13 mouse cellular contexts compared by ENCODE assay signal in genomic region chr4:53111919-53112355, GRCm38 (mm10). TPM values are rescaled to one million over a fixed set of nuclear protein-coding genes. Genes with fewer than 3 reads are reported as not detected.
DNase-seq lines count a peak whose midpoint lies in the region; ATAC-seq lines count a peak whose summit lies in the region.
"Had no signal": no experiment of that assay in that cellular context is flagged by ENCODE, and none has a peak within 500 bp of the region (broad histone marks: within the 10 kb centered on the region; RNA-seq: fewer than 3 reads in every experiment).

No protein-coding gene starts in this region.

- no peak overlapping the region for H3K9ac ChIP-seq in kidney, embryonic 15.5 days
- H3K9ac ChIP-seq in liver, embryonic 15.5 days = no peak overlapping the region
- H3K9ac ChIP-seq in stomach, embryonic 14.5 days (replicated peaks; ENCODE audit: low read depth, low read length) = no peak overlapping the region
- no peak overlapping the region for H3K9ac ChIP-seq in hindbrain, embryonic 14.5 days
- H3K9ac ChIP-seq: embryonic facial prominence, embryonic 15.5 days; neural tube, embryonic 13.5 days had no signal

- no peak overlapping the region for H3K4me2 ChIP-seq in kidney, embryonic 15.5 days
- H3K4me2 ChIP-seq in liver, embryonic 15.5 days = no peak overlapping the region
- no peak overlapping the region for H3K4me2 ChIP-seq in stomach, embryonic 14.5 days (replicated peaks; ENCODE audit: low read depth, low read length)
- no peak overlapping the region for H3K4me2 ChIP-seq in hindbrain, embryonic 14.5 days (replicated peaks)
- H3K4me2 ChIP-seq: embryonic facial prominence, embryonic 15.5 days; neural tube, embryonic 13.5 days had no signal

- no peaks in the 10 kb centered on the region for H3K27me3 ChIP-seq in kidney, embryonic 15.5 days
- no peaks in the 10 kb centered on the region for H3K27me3 ChIP-seq in liver, embryonic 15.5 days
- H3K27me3 ChIP-seq in stomach, embryonic 14.5 days (ENCODE audit: control insufficient read depth, insufficient read depth, low read length) = no peaks in the 10 kb centered on the region
- no peaks in the 10 kb centered on the region for H3K27me3 ChIP-seq in hindbrain, embryonic 14.5 days (ENCODE audit: control insufficient read depth, insufficient read depth, low read length)
- H3K27me3 ChIP-seq: embryonic facial prominence, embryonic 15.5 days; neural tube, embryonic 13.5 days had no signal

- H3K9me3 ChIP-seq in kidney, embryonic 15.5 days (replicated peaks) = no peaks in the 10 kb centered on the region
- H3K9me3 ChIP-seq in liver, embryonic 15.5 days (replicated peaks) = no peaks in the 10 kb centered on the region
- no peaks in the 10 kb centered on the region for H3K9me3 ChIP-seq in stomach, embryonic 14.5 days (ENCODE audit: control insufficient read depth, low read depth, low read length)
- no peaks in the 10 kb centered on the region for H3K9me3 ChIP-seq in hindbrain, embryonic 14.5 days (ENCODE audit: control insufficient read depth, low read length)
- H3K9me3 ChIP-seq: embryonic facial prominence, embryonic 15.5 days; hindbrain, embryonic 10.5 days; megakaryocyte, embryonic 14.5 days; neural tube, embryonic 13.5 days had no signal

- H3K4me3 ChIP-seq in kidney, embryonic 15.5 days (replicated peaks) = no peak overlapping the region
- H3K4me3 ChIP-seq in liver, embryonic 15.5 days (replicated peaks) = no peak overlapping the region
- H3K4me3 ChIP-seq in stomach, embryonic 14.5 days (ENCODE audit: low read depth, low read length) = no peak overlapping the region
- H3K4me3 ChIP-seq in hindbrain, embryonic 14.5 days (replicated peaks; ENCODE audit: low read length) = no peak overlapping the region
- H3K4me3 ChIP-seq: embryonic facial prominence, embryonic 15.5 days; hindbrain, embryonic 10.5 days; megakaryocyte, embryonic 14.5 days; neural tube, embryonic 13.5 days had no signal

- H3K36me3 ChIP-seq in kidney, embryonic 15.5 days = no peaks in the 10 kb centered on the region
- peaks cover 15% of the 10 kb centered on the region; the same call in 1 of the 2 replicates for H3K36me3 ChIP-seq in liver, embryonic 15.5 days (replicated peaks)
- H3K36me3 ChIP-seq in stomach, embryonic 14.5 days (ENCODE audit: control insufficient read depth, insufficient read depth, low read length) = no peaks in the 10 kb centered on the region
- H3K36me3 ChIP-seq in hindbrain, embryonic 14.5 days (replicated peaks; ENCODE audit: control insufficient read depth, insufficient read depth) = no peaks in the 10 kb centered on the region
- H3K36me3 ChIP-seq: hindbrain, embryonic 10.5 days had no signal

- H3K27ac ChIP-seq in kidney, embryonic 15.5 days = no peak overlapping the region
- H3K27ac ChIP-seq in liver, embryonic 15.5 days (replicated peaks) = no peak overlapping the region
- no peak overlapping the region for H3K27ac ChIP-seq in stomach, embryonic 14.5 days (ENCODE audit: low read length)
- no peak overlapping the region for H3K27ac ChIP-seq in hindbrain, embryonic 14.5 days
- H3K27ac ChIP-seq: embryonic facial prominence, embryonic 15.5 days; hindbrain, embryonic 10.5 days; neural tube, embryonic 13.5 days had no signal

- no peak for ATAC-seq in kidney, embryonic 15.5 days (replicated peaks; ENCODE audit: low FRiP score)
- ATAC-seq in liver, embryonic 15.5 days (ENCODE audit: insufficient read depth) = peak; percentile 39; the same call in 1 of the 2 replicates
- ATAC-seq in stomach, embryonic 14.5 days (ENCODE audit: insufficient number of reproducible peaks, insufficient read depth, low FRiP score, low read depth) = peak; percentile 46
- no peak for ATAC-seq in hindbrain, embryonic 14.5 days (ENCODE audit: low FRiP score)

- DNase-seq in kidney, adult 18-20 months = peak; percentile 19
- DNase-seq in kidney, adult 8-10 months = peak; percentile 17 to 38
- DNase-seq in embryo, embryonic 10.5 days (ENCODE audit: low spot score) = no peak
- no peak for DNase-seq in left cerebral cortex, adult 8-10 months (ENCODE audit: low spot score in 2 of 2)
- no peak for DNase-seq in hindbrain, embryonic 14.5 days (ENCODE audit: low spot score)
- DNase-seq: adrenal gland, adult 2 months had no signal

- H3K4me1 ChIP-seq in kidney, embryonic 15.5 days = peaks cover 18% of the 10 kb centered on the region
- H3K4me1 ChIP-seq in liver, embryonic 15.5 days (replicated peaks) = peaks cover 20% of the 10 kb centered on the region
- H3K4me1 ChIP-seq in stomach, embryonic 14.5 days (ENCODE audit: control insufficient read depth, insufficient read depth, low read length) = peaks cover 16% of the 10 kb centered on the region
- peaks cover 11% of the 10 kb centered on the region for H3K4me1 ChIP-seq in hindbrain, embryonic 14.5 days (replicated peaks; ENCODE audit: control insufficient read depth, insufficient read depth, low read length)

- 54% methylated on average over 4 of the region's 4 CpGs for WGBS in kidney, embryonic 15.5 days
- 45% methylated on average over 4 of the region's 4 CpGs for WGBS in liver, embryonic 15.5 days (ENCODE audit: insufficient replicate concordance)
- 33% methylated on average over 4 of the region's 4 CpGs for WGBS in stomach, embryonic 14.5 days
- WGBS in hindbrain, embryonic 14.5 days = 77% methylated on average over 4 of the region's 4 CpGs

RNA-seq across cellular contexts. Expression of gene Abca1, which starts 47.8 kb away (rescaled TPM):
- 3.8 and 4.4 TPM in 2 replicates for polyA plus RNA-seq in kidney, embryonic 15.5 days (2015; fragmentation: Nextera tagmentation; extraction: Ambion mirVana)
- 11.5 and 14.8 TPM in 2 replicates for polyA plus RNA-seq in liver, embryonic 15.5 days (2015; fragmentation: Nextera tagmentation; extraction: Ambion mirVana)
- 6.8 and 7.7 TPM in 2 replicates for polyA plus RNA-seq in stomach, embryonic 14.5 days (2014; fragmentation: Nextera tagmentation; extraction: Ambion mirVana)
- 10 to 100 TPM; 22.3 to 28.5 (median 23.2) TPM for total RNA-seq in left cerebral cortex, adult 8-10 months (2022)
- polyA plus RNA-seq in hindbrain, embryonic 14.5 days (2014; fragmentation: Nextera tagmentation; extraction: Ambion mirVana) = 17.3 and 18.8 TPM in 2 replicates

Comparison
In these comparisons a context has a peak if more than half of its experiments do, and no peak if none do; other contexts are left out.
1. DNase-seq: peak in kidney, adult 18-20 months (single experiment) and kidney, adult 8-10 months (2 of 2); none in embryo, embryonic 10.5 days (single experiment), left cerebral cortex, adult 8-10 months (0 of 2) and hindbrain, embryonic 14.5 days (single experiment).
2. ATAC-seq: peak in liver, embryonic 15.5 days (single experiment) and stomach, embryonic 14.5 days (single experiment); none in kidney, embryonic 15.5 days (single experiment) and hindbrain, embryonic 14.5 days (single experiment).